Mouse (Mus musculus) testis, postnatal 10 days (tissue): ENCODE measurements around the gene Ubxn2a.
"Not testable (repeated sequence)": the region's sequence is repeated elsewhere in the genome, so short reads cannot be mapped to it uniquely, and the experiment has no call there.

Source experiments
- DNase-seq: peaks from one replicate; pipeline ENCODE4 v3.0.0; 2021; ENCODE audit warnings: low spot score

Gene Ubxn2a

GRCm38 (mm10) chr12:4906951-4907906, at the start of gene Ubxn2a:
Ubxn2a (minus strand) TSS chr12:4907705.
- DNase-seq, result peak; percentile 98

GRCm38 (mm10) chr12:4953156-4953555, 45.7 kb upstream of the Ubxn2a start:
- DNase-seq, result no peak

GRCm38 (mm10) chr12:4952272-4952671, 44.8 kb upstream of the Ubxn2a start:
- DNase-seq, result no peak

GRCm38 (mm10) chr12:4930820-4931548, 23.5 kb upstream of the Ubxn2a start:
- DNase-seq, result no peak

DNA sequence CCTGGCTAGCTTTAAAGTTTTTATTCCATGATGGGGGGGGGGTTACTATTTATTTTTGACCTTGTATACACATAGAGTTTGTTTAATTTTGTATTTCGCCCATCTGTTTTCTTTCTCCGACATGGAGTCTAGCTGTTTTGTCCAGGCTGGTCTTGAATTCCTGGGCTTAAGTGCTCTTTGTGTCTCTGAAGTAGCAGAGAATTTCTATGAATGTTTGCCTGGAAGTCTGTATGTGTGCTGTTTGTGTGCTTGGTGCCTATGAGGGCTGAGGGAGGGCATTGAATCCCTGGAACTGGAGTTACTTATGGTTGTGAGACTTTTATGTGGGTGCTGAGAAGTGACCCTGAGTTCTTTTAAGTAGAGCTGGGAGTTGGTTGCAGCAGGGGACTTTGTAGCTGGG, 20.7 kb upstream of the Ubxn2a start:
- no peak for DNase-seq

DNA sequence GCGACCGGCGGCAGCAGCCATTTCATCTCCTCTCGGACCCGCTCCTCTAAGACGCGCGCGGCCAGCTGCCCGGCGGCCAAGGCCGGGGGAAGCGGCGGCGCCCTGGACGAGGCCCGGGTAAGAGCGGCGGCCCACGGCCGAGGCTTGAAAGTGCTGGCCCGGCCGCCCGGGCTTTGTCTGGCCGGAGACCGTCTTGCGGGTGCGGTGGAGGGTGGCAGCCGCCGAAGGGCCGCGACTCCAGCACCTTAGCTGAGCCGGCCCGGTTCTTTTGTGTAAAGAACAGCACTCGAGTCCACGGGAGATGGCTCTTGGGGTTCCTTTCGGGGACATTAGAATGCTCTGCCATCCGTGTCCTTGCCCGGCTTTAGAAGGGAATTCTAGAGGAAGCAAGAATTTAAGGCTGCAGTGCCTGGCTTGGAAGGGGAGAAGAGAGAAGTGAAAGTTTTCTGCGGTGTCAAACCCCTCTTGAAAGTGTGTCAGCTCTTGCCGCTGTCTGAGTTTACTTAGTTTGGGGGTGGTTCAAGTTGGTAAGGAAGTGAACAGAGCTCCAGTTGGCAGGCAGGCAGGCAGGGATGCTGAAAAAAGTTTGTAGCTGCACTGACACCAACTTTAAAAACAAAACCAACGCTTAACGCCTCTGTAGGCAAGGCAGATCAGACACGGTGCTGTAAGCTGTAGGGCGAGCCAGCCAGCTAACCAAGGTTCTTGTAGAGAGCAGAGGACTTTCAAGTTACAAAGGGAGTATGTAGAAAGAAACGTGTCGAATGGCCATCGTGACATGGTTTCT, 10.5 kb upstream of the Ubxn2a start:
- DNase-seq, result peak; percentile 72

- peak; percentile 98 for DNase-seq
Measured at GRCm38 (mm10) chr12:4916994-4917804, 9.7 kb upstream of the Ubxn2a start, which contains the start of gene Atad2b. Atad2b (plus strand) TSS chr12:4917353.

GRCm38 (mm10) chr12:4914944-4915343, 7.4 kb upstream of the Ubxn2a start:
- DNase-seq, result no peak

- DNase-seq, result no peak
Measured at GRCm38 (mm10) chr12:4914441-4914840, 6.9 kb upstream of the Ubxn2a start.

DNA sequence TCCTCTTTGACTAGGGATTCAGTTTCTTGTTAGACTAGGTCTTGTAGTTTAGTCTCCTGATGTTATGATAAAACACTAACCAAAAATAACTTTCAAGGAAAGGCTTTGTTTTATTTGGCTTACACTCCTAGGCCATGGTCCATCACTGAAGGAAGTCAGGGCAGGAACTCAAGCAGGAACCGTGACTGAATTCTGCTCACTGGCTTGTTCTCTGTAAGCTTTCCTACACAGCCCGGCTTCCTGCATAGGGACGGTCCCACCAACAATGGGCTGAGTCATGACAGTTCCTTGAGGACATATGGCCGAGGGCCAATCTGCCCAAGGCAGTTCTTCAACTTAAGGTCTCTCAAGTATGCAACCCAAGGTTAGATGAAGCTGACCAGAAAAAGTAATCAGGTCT, 4.2 kb upstream of the Ubxn2a start:
- no peak for DNase-seq

- not testable (repeated sequence) for DNase-seq
Measured at GRCm38 (mm10) chr12:4910496-4910895, 3.0 kb upstream of the Ubxn2a start.

GRCm38 (mm10) chr12:4908391-4908790, 886 bp upstream of the Ubxn2a start:
- DNase-seq, result no peak

- DNase-seq, result no peak
Measured at GRCm38 (mm10) chr12:4906476-4906875, 1.0 kb downstream of the Ubxn2a start.

DNA sequence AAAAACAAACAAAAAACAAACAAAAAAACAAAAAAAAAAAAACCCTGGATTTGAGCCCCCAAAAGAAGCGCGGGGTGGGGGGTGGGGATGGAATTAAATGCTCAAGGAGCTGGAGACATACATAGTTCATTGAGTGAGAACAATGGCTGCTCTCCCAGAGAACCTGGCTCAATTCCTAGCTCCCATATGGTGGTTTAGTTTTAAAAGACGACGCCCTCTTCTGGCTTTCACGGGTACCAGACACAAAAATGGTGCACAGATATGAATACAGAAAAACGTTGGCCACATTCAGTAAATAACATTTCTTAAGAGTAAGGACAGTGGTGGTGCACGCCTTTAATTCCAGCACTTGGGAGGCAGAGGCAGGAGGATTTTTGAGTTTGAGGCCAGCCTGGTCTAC, 1.6 kb downstream of the Ubxn2a start:
- DNase-seq, result no peak

GRCm38 (mm10) chr12:4898024-4898423, 9.5 kb downstream of the Ubxn2a start:
- no peak for DNase-seq

GRCm38 (mm10) chr12:4889891-4890290, 17.6 kb downstream of the Ubxn2a start:
- no peak for DNase-seq

DNA sequence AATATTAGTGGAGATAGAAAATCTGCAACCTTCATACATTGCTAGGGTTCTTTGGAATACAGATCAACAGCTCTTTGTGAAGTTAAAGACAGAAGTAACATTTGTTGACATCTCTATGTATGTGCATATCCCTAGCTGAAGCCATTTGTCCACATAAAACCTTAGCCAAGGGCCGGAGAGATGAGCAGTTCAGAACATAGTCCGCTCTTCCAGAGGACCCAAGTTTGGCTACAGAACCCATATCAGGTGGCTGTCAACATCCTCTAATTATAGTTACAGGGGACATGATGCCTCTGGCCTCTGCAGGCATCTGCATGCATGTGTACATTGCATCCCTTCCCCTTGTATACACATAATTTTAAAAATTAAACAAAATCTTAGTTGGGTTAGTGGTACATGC, 18.3 kb downstream of the Ubxn2a start:
- no peak for DNase-seq

- DNase-seq, result no peak
Measured at GRCm38 (mm10) chr12:4888739-4889138, 18.8 kb downstream of the Ubxn2a start.

- not testable (repeated sequence) for DNase-seq
Measured at GRCm38 (mm10) chr12:4886581-4886980, 20.9 kb downstream of the Ubxn2a start.

GRCm38 (mm10) chr12:4885062-4885461, 22.4 kb downstream of the Ubxn2a start:
- no peak for DNase-seq

DNA sequence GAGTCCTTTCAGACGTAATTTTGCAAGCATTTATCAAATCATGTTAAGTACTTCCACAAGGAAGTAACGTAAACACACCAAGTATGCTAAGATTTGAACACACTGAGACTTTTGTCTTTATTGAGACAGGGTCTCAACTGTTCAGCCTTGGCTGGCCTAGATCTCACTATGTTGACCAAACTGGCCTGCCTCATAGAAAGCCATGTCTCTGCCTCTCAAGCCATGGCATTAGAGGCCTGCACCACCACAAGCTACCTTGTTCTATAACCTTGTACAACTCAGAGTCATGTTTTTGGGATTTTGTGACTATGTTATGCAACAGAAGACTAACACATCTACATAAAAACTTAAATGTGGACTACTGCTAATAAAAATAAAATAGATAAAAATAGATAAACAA, 25.4 kb downstream of the Ubxn2a start:
- no peak for DNase-seq
